Mouse (Mus musculus) mammary gland, adult 2 months (tissue): Measurements from ENCODE around the gene Panx1. TPM values are rescaled to one million over a fixed set of nuclear protein-coding genes. Genes with fewer than 3 reads are reported as not detected.

Experiments used
- polyA plus RNA-seq: library from polyadenylated mRNA; depleted of rRNA; stranded (reverse); fragments of >200 nt; gene quantifications from 2 replicates; pipeline ENCODE4 v1.2.3, GENCODE M21; 2012; ENCODE audit warnings: low replicate concordance; rRNA removed

The Panx1 gene
- polyA plus RNA-seq: 30.5 and 36.4 TPM in 2 replicates

GRCm38 (mm10) chr9:15045084-15045669 is at the start of gene Panx1:
TSS of gene Panx1 (minus strand) at chr9:15045478.

Other genes starting within 250 kb of the Panx1 start
- gene Gpr83, start 185.3 kb downstream of the Panx1 start, polyA plus RNA-seq: 2.8 and 2.9 TPM in 2 replicates
- gene Izumo1r, start 141.5 kb downstream of the Panx1 start, polyA plus RNA-seq: 19.6 and 30.6 TPM in 2 replicates
- gene Hephl1, start 66.6 kb upstream of the Panx1 start, polyA plus RNA-seq: 2.5 and 5.1 TPM in 2 replicates
- gene Vstm5, start 193.6 kb upstream of the Panx1 start, polyA plus RNA-seq: 0.51 and 1.0 TPM in 2 replicates
- 18.8 and 33.9 TPM in 2 replicates for gene Med17, start 234.5 kb upstream of the Panx1 start, polyA plus RNA-seq